Mouse (Mus musculus) Patski (cell line): ENCODE measurements around the gene Coro1c. TPM values are rescaled to one million over a fixed set of nuclear protein-coding genes. Genes with fewer than 3 reads are reported as not detected.
A peak's percentile ranks its signal among the peaks of the same experiment; 100 is the strongest.

Experiments
- ATAC-seq: fragments of 100-300 bp; one replicate; pipeline ENCODE4 v1.8.0; 2021
- CTCF ChIA-PET: fragments of 350-600 bp; sonication (Branson Sonifier 250); formaldehyde crosslinking; loops from one replicate; lab custom pipeline; 2022; ENCODE audit warnings: inconsistent platforms; lab: Charles Lee
- POLR2A ChIA-PET: fragments of 350-600 bp; sonication (Branson Sonifier 250); formaldehyde crosslinking; loops from one replicate; lab custom pipeline; 2022; ENCODE audit warnings: antibody characterized with exemption, inconsistent platforms; lab: Charles Lee
- DNase-seq: peaks from one replicate; pipeline ENCODE4 v3.0.0-alpha.2; 2011; ENCODE audit warnings: low read depth, low spot score
- H3K27me3 ChIP-seq: fragments of 371-371 bp; one replicate; pipeline ENCODE4 v1.5.1; 2021
- CTCF ChIP-seq: fragments of 100-300 bp; IDR thresholded peaks from one replicate; pipeline ENCODE4 v1.5.1; 2021
- in situ Hi-C: fragments of 300-500 bp; cut with MboI; formaldehyde crosslinking; loops from 3 replicates; pipeline ENCODE4 v1.11.1; 2018; ENCODE audit warnings: low pct_unique_long_range_greater_than_20kb, mixed read lengths
- polyA plus RNA-seq: library from polyadenylated mRNA; unstranded; gene quantifications from one replicate; pipeline ENCODE4 v1.2.3, GENCODE M21; 2021

The Coro1c gene
- polyA plus RNA-seq, 1 experiment from 2014 or later, result 160 TPM

DNA sequence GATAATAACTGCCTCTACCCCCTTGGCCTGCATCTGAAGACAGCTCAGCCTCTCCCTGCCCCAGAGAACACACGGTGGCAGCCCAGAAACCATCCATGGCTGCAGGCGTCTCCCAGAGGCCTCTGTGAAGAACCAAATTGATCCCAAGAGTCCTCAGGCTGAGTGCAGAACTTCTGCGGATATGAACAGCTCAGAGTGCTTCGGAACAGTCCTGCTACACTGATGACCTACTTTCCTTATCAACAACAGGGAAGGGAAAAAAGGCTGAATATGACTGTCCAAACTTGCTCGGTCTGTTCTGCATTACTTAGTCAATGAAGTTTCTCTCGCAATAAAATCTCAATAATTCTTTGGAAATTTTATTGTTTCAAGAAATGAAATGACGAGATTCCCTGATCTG, 16.6 kb downstream of the Coro1c start:
- no peak for ATAC-seq
- in situ Hi-C loops, result loop anchor here (25.0 kb wide), 2 partner anchors 680 to 1605 kb away; partner anchors contain the start of genes 2900026A02Rik and Tpst2
- POLR2A ChIA-PET, result interaction anchor here (0.7 kb wide), 1 partner anchor 28 kb away, joined by 3 read pairs; no protein-coding TSS in a partner anchor
- CTCF ChIA-PET, result interaction anchor here (0.9 kb wide), 1 partner anchor 21 kb away, joined by 3 read pairs; no protein-coding TSS in a partner anchor
- DNase-seq, result no peak
- no peaks in the 10 kb centered on the region for H3K27me3 ChIP-seq
- TF ChIP-seq CTCF, result no peak

- CTCF ChIA-PET, result no interaction called here
Measured at GRCm38 (mm10) chr5:113890874-113891273, 17.7 kb downstream of the Coro1c start.

GRCm38 (mm10) chr5:113889912-113890311, 18.6 kb downstream of the Coro1c start:
- POLR2A ChIA-PET, result interaction anchor here (0.6 to 1.0 kb wide), 2 partner anchors 12 to 31 kb away, joined by 3 read pairs; no protein-coding TSS in a partner anchor
- no peaks in the 10 kb centered on the region for H3K27me3 ChIP-seq
- ATAC-seq, result peak; percentile 42
- TF ChIP-seq CTCF, result no peak
- in situ Hi-C loops, result loop anchor here (25.0 kb wide), 2 partner anchors 678 to 1603 kb away; partner anchors contain the start of genes 2900026A02Rik and Tpst2
- CTCF ChIA-PET, result interaction anchor here (1.0 to 2.4 kb wide), 5 partner anchors 9 to 31 kb away, joined by 3 to 10 read pairs (median 3); no protein-coding TSS in a partner anchor
- DNase-seq, result no peak

More at GRCm38 (mm10) chr5:113890874-113891273, 17.7 kb downstream of the Coro1c start:
- DNase-seq (no peak), ATAC-seq (no peak)
- in situ Hi-C loops, result loop anchor here (25.0 kb wide), 2 partner anchors 679 to 1604 kb away; partner anchors contain the start of genes 2900026A02Rik and Tpst2
- POLR2A ChIA-PET, result no interaction called here
- TF ChIP-seq CTCF, result no peak
- H3K27me3 ChIP-seq, result no peaks in the 10 kb centered on the region

GRCm38 (mm10) chr5:113889181-113889906, 19.2 kb downstream of the Coro1c start:
- ATAC-seq, result peak; percentile 9
- POLR2A ChIA-PET, result interaction anchor here (0.6 to 1.1 kb wide), 3 partner anchors 11 to 31 kb away, joined by 3 read pairs; no protein-coding TSS in a partner anchor
- CTCF ChIA-PET, result interaction anchor here (1.0 to 2.4 kb wide), 5 partner anchors 10 to 30 kb away, joined by 3 to 10 read pairs (median 3); no protein-coding TSS in a partner anchor
- DNase-seq, result no peak
- TF ChIP-seq CTCF, result no peak
- in situ Hi-C loops, result loop anchor here (25.0 kb wide), 2 partner anchors 677 to 1602 kb away; partner anchors contain the start of genes 2900026A02Rik and Tpst2
- no peaks in the 10 kb centered on the region for H3K27me3 ChIP-seq

- no peak for DNase-seq
- H3K27me3 ChIP-seq, result no peaks in the 10 kb centered on the region
- in situ Hi-C loops, result loop anchor here (25.0 kb wide), 2 partner anchors 676 to 1601 kb away; partner anchors contain the start of genes 2900026A02Rik and Tpst2
- ATAC-seq, result no peak
- CTCF ChIA-PET, result interaction anchor here (1.8 to 2.4 kb wide), 2 partner anchors 11 to 30 kb away, joined by 4 to 10 read pairs; no protein-coding TSS in a partner anchor
- POLR2A ChIA-PET, result interaction anchor here (1.1 to 1.2 kb wide), 2 partner anchors 13 to 20 kb away, joined by 3 read pairs; partner anchors contain the start of gene Coro1c
- TF ChIP-seq CTCF, result no peak
Measured at GRCm38 (mm10) chr5:113888186-113888795, 20.3 kb downstream of the Coro1c start.

- ChIA-PET CTCF (interaction anchor here (1.8 kb wide), 1 partner anchor 29 kb away, joined by 4 read pairs; no protein-coding TSS in a partner anchor), POLR2A (interaction anchor here (1.5 kb wide), 1 partner anchor 11 kb away, joined by 3 read pairs; no protein-coding TSS in a partner anchor)
- in situ Hi-C loops, result loop anchor here (25.0 kb wide), 2 partner anchors 675 to 1600 kb away; partner anchors contain the start of genes 2900026A02Rik and Tpst2
- no peaks in the 10 kb centered on the region for H3K27me3 ChIP-seq
- DNase-seq, result no peak
- no peak for TF ChIP-seq CTCF
- no peak for ATAC-seq
Measured at GRCm38 (mm10) chr5:113887132-113887531, 21.4 kb downstream of the Coro1c start.

DNA sequence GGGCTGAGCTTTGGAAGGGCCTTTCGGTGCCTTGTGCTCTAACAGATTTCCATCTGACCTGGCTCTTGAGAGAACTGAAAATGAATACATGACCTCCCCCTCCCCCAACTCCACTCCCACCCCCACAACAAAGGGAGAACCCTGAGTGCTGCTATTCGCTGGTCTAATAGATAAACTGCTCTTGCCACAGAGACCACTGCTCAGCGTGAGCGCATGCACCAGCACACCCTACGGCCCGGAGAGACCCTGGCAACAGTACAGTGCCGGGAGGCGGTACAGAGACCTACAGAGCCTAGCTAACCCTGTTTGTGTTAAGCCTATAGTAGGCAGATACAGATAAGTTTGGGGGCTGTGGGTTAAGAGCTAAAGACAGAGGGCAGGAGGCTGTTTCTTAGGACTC, 22.9 kb downstream of the Coro1c start:
- DNase-seq, result no peak
- no peak for ATAC-seq
- in situ Hi-C loops, result loop anchor here (25.0 kb wide), 2 partner anchors 673 to 1598 kb away; partner anchors contain the start of genes 2900026A02Rik and Tpst2
- POLR2A ChIA-PET, result no interaction called here
- no peak for TF ChIP-seq CTCF
- CTCF ChIA-PET, result no interaction called here
- H3K27me3 ChIP-seq, result no peaks in the 10 kb centered on the region

- ChIA-PET POLR2A (interaction anchor here (0.5 kb wide), 1 partner anchor 229 kb away, joined by 4 read pairs; no protein-coding TSS in a partner anchor), CTCF (interaction anchor here (2.6 kb wide), 1 partner anchor 12 kb away, joined by 15 read pairs; no protein-coding TSS in a partner anchor)
- in situ Hi-C loops, result loop anchor here (25.0 kb wide), 2 partner anchors 672 to 1597 kb away; partner anchors contain the start of genes 2900026A02Rik and Tpst2
- no peaks in the 10 kb centered on the region for H3K27me3 ChIP-seq
- no peak for DNase-seq
- no peak for ATAC-seq
- TF ChIP-seq CTCF, result no peak
Measured at GRCm38 (mm10) chr5:113884750-113885149, 23.8 kb downstream of the Coro1c start.

GRCm38 (mm10) chr5:113883384-113883771, 25.2 kb downstream of the Coro1c start:
- ChIA-PET CTCF (interaction anchor here (0.8 to 2.6 kb wide), 4 partner anchors 11 to 26 kb away, joined by 3 to 15 read pairs (median 4); no protein-coding TSS in a partner anchor), POLR2A (interaction anchor here (0.6 to 1.6 kb wide), 6 partner anchors 10 to 77 kb away, joined by 3 to 6 read pairs (median 4); no protein-coding TSS in a partner anchor)
- no peak for TF ChIP-seq CTCF
- H3K27me3 ChIP-seq, result no peaks in the 10 kb centered on the region
- ATAC-seq (peak; percentile 45), DNase-seq (no peak)
- in situ Hi-C loops, result loop anchor here (25.0 kb wide), 2 partner anchors 671 to 1596 kb away; partner anchors contain the start of genes 2900026A02Rik and Tpst2
